Mouse (Mus musculus) embryonic facial prominence, embryonic 10.5 days (tissue): Measurements from ENCODE around the gene Cct8l1. TPM values are rescaled to one million over a fixed set of nuclear protein-coding genes. Genes with fewer than 3 reads are reported as not detected.

Experiments
- DNase-seq: peaks from one replicate; pipeline ENCODE4 v3.0.0-alpha.2; 2017; ENCODE audit warnings: low spot score
- H3K27ac ChIP-seq: fragments of 300-500 bp; sonication (generic); replicated peaks from 2 replicates; pipeline ENCODE4 v1.5.1; 2016; ENCODE audit warnings: mild to moderate bottlenecking
- H3K27me3 ChIP-seq: fragments of 300-500 bp; sonication (generic); replicated peaks from 2 replicates; pipeline ENCODE4 v1.6.1; 2016; ENCODE audit warnings: low read depth, mild to moderate bottlenecking; ENCODE audit not compliant: poor library complexity, severe bottlenecking
- H3K36me3 ChIP-seq: fragments of 300-500 bp; sonication (generic); replicated peaks from 2 replicates; pipeline ENCODE4 v1.6.1; 2016; ENCODE audit warnings: mild to moderate bottlenecking, moderate library complexity
- H3K4me1 ChIP-seq: fragments of 300-500 bp; sonication (generic); 2 replicates; pipeline ENCODE4 v1.6.1; 2016
- H3K4me3 ChIP-seq: fragments of 300-500 bp; sonication (generic); 2 replicates; pipeline ENCODE4 v1.5.1; 2016; ENCODE audit warnings: mild to moderate bottlenecking, moderate library complexity
- H3K9me3 ChIP-seq: fragments of 300-500 bp; sonication (generic); 2 replicates; pipeline ENCODE4 v1.6.1; 2016; ENCODE audit warnings: mild to moderate bottlenecking
- WGBS: fragments of 180-500 bp; shearing (Covaris S2); methylation state at CpG from one replicate; pipeline ENCODE4 v1.1.7; 2016; 5-methylcytosine and 5-hydroxymethylcytosine counted together
- polyA plus RNA-seq: library from polyadenylated mRNA; unstranded; fragments of >200 nt; fragmentation: Nextera tagmentation; extraction: Ambion mirVana; gene quantifications from 2 replicates; pipeline ENCODE4 v1.2.1, GENCODE M21; 2016

Cct8l1 gene
- polyA plus RNA-seq, 1 experiment from 2014 or later, result 0.07 TPM

DNA sequence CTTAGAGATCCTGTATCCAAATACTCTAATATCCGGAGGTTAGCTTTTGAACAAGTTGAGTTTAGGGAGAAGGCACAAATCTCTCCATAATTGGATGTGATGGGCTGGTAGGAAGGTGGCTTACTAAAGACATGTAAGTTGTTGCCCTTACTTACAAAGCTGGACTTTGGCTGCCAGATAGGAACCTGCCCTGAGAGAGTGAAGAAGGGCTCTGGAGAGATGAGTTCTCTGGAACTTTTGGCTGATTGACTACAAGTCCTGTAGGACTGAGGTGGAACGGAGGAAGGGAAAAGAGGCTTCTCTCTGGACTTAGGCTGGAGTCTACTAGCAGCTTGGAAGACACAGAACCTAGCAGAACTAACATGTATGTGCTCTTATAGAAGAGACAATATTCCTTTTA, 19.7 kb downstream of the Cct8l1 start:
- Histone ChIP-seq H3K27ac (no peak overlapping the region), H3K4me3 (no peak overlapping the region), H3K36me3 (no peaks in the 10 kb centered on the region), H3K9me3 (no peaks in the 10 kb centered on the region; the same call in 1 of the 2 replicates), H3K27me3 (peaks cover 8% of the 10 kb centered on the region), H3K4me1 (no peaks in the 10 kb centered on the region)
- WGBS, result 84% methylated on average over 2 of the region's 2 CpGs
- DNase-seq, result no peak

DNA sequence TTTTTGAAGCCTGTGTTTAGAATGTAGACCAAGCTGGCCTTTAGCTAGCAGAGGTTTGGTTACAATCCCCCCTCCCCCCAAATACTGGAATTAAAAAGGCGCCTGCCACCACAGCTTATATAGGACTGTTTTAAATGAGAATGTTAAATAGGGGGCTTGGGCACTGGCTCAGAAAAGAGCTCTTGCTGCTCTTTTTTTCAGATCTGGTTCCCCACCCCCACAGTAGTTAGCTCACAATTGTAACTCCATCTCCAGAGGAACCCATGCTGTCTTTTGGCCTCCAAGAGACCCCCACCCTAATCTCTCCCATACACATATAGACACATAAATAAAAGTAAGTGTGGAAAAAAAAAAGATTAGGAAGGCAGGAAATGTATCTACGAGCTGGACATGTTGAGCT, 20.6 kb downstream of the Cct8l1 start:
- Histone ChIP-seq H3K4me3 (no peak overlapping the region), H3K9me3 (no peaks in the 10 kb centered on the region; the same call in 1 of the 2 replicates), H3K27ac (no peak overlapping the region), H3K36me3 (no peaks in the 10 kb centered on the region), H3K4me1 (0 out of 2 replicates have a peak, but pooled peaks cover 4% of the 10 kb centered on the region), H3K27me3 (peaks cover 8% of the 10 kb centered on the region)
- DNase-seq, result no peak
- WGBS, result 58% methylated on average over 2 of the region's 2 CpGs

DNA sequence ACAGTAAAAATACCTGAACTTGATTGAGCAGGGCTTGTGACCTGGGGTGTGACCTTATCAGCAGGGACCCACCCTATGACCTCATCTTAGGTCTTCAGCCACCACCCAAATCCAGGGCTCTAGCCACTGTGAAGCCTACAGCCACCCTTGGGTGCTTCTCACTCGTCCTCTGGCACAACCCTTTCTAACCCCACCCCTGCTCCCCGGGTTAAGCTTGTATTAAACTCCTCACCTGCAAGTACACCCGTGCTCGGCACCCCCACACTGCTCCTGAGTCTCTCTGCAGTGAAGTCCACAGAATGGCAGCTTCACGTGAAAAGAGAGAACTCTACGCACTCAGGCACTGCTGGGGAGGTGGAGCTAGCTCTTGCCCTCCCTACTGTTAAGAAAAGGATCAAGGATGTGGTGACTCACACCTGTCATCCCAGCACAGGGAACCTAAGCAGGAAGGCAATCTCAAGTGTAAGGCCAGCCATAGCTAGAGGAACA, 21.1 kb downstream of the Cct8l1 start:
- Histone ChIP-seq H3K27ac (no peak overlapping the region), H3K4me1 (0 out of 2 replicates have a peak, but pooled peaks cover 5% of the 10 kb centered on the region), H3K36me3 (no peaks in the 10 kb centered on the region), H3K4me3 (no peak overlapping the region), H3K9me3 (no peaks in the 10 kb centered on the region; the same call in 1 of the 2 replicates), H3K27me3 (peaks cover 8% of the 10 kb centered on the region)
- DNase-seq, result no peak
- 48% methylated on average over 6 of the region's 6 CpGs for WGBS

DNA sequence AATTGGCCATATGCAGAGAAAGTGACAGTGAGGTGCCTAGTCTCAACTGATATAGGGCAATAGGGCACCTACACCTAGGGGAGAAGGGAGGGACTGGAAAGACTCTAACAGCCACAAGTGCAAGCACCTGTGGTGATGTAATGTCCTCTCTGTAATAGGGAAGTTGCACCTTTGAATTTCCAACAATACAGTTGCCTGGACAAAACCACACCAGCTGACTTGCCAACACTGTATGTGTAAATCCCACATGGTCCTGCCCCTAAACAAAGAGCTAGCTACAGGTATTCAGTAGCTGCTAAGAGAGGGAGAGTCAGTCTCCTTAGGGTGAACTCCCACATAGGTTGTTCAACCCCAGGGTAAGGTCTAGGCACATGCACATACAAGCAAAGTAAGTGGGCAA, 24.5 kb downstream of the Cct8l1 start:
- no peak overlapping the region for H3K4me3 ChIP-seq
- DNase-seq, result no peak
- no peaks in the 10 kb centered on the region for H3K27me3 ChIP-seq
- H3K36me3 ChIP-seq, result no peaks in the 10 kb centered on the region
- no peak overlapping the region for H3K27ac ChIP-seq
- H3K4me1 ChIP-seq, result 0 out of 2 replicates have a peak, but pooled peaks cover 5% of the 10 kb centered on the region
- H3K9me3 ChIP-seq, result no peaks in the 10 kb centered on the region; the same call in 1 of the 2 replicates

DNA sequence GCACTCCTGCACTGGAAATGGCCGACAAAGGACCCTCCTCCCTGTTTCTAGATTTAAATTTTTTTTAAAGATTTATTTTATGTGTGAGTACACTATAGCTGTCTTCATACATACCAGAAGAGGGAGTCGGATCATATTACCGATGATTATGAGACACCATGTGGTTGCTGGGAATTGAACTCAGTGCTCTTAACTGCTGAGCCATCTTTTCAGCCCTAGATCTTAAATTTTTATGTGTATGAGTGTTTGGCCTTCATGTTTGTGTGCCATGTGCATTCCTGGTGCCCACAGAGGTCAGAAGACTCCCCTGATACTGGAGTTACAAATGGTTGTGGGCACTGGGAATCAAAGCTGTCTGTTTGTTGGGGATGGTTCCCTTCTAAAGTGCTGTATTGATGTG, 25.1 kb downstream of the Cct8l1 start:
- Histone ChIP-seq H3K4me1 (0 out of 2 replicates have a peak, but pooled peaks cover 5% of the 10 kb centered on the region), H3K4me3 (no peak overlapping the region), H3K27ac (no peak overlapping the region), H3K9me3 (no peaks in the 10 kb centered on the region; the same call in 1 of the 2 replicates), H3K36me3 (no peaks in the 10 kb centered on the region), H3K27me3 (no peaks in the 10 kb centered on the region)
- WGBS, result 82% methylated on average over 3 of the region's 3 CpGs
- no peak for DNase-seq

DNA sequence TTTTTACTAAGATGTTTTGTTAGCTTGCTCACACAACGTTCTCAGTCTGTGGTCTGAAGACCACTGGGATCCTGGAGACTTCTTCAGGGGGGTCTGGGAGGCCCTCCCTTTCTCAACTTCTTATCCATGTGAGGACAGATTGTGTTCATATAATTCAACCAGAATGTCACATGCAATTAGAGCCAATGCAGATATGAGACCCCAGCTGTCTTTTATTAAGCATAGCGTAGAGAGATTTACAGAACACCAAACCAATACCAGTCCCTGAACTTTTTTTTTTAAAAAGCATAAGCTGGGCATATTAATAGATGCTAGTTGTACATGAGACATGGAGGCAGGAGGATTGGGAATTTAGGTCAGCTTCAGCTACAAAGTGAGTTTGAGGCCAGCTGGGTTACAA, 25.8 kb downstream of the Cct8l1 start:
- H3K27ac ChIP-seq, result no peak overlapping the region
- H3K4me1 ChIP-seq, result 0 out of 2 replicates have a peak, but pooled peaks cover 5% of the 10 kb centered on the region
- WGBS, result 51% methylated on average over 2 of the region's 2 CpGs
- DNase-seq, result no peak
- H3K4me3 ChIP-seq, result no peak overlapping the region
- no peaks in the 10 kb centered on the region for H3K27me3 ChIP-seq
- no peaks in the 10 kb centered on the region; the same call in 1 of the 2 replicates for H3K9me3 ChIP-seq
- no peaks in the 10 kb centered on the region for H3K36me3 ChIP-seq

DNA sequence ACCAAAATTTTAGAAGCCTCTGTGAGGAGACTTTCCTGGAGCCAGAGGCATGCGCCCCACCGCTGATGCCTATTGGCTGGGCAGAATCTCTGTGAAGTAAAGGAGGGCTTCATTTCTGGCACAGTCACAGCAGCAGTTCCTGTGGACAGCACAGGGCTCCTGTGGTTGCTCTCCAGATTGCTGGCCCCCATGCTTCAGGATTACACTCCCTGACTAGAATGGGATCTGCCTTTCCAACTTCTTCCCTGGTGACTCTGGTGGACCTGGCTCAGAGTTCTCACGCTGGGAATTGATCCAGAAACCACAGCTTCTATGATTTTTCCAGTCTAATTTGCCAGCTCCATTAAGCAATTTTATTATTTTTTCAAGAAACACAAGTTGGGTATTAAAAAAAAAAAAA, 28.2 kb downstream of the Cct8l1 start:
- 88% methylated on average over 3 of the region's 3 CpGs for WGBS
- Histone ChIP-seq H3K4me1 (0 out of 2 replicates have a peak, but pooled peaks cover 5% of the 10 kb centered on the region), H3K9me3 (no peaks in the 10 kb centered on the region), H3K4me3 (no peak overlapping the region), H3K36me3 (no peaks in the 10 kb centered on the region), H3K27me3 (no peaks in the 10 kb centered on the region), H3K27ac (no peak overlapping the region)
- DNase-seq, result no peak

DNA sequence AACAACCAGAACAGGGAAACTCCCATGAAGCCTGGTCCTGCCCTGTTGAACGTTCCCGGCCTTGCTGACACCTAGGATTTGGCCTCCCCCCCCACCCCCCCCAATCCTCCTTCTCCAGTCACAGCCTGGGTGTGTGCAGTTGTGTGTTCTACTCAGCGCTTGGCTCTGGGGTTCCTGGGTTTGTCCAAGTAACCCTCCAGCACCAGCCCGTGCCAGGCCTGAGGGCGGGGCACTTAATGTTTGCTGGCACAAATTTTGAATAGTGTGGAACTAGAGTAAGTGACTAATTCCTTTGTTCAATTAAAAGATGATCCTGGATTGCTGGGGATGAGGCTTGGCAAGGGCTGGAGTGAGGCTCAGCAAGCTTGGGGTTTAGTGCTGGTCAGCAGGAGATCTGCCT, 28.7 kb downstream of the Cct8l1 start:
- WGBS, result 88% methylated on average over 5 of the region's 5 CpGs
- H3K27me3 ChIP-seq, result no peaks in the 10 kb centered on the region
- no peaks in the 10 kb centered on the region for H3K36me3 ChIP-seq

DNA sequence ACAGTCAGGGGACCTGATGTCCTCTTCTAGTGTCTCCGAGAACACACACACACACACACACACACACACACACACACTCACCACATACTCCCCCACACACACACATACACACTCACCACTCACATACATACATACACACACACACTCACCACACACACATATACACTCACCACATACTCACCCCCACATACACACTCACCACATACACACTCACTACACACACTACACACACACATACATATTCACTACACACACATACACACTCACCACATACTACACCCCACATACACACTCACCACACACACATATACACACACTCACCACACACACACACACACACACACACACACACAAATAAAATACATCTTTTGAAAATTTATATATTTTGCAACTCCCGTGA, 31.0 kb downstream of the Cct8l1 start:
- Histone ChIP-seq H3K27me3 (no peaks in the 10 kb centered on the region), H3K4me1 (no peaks in the 10 kb centered on the region), H3K27ac (no peak overlapping the region), H3K4me3 (no peak overlapping the region), H3K9me3 (no peaks in the 10 kb centered on the region), H3K36me3 (no peaks in the 10 kb centered on the region)
- no peak for DNase-seq
- 90% methylated on average over 2 of the region's 2 CpGs for WGBS

More for the DNA sequence above, 28.7 kb downstream of the Cct8l1 start:
- Histone ChIP-seq H3K9me3 (no peaks in the 10 kb centered on the region), H3K4me3 (no peak overlapping the region), H3K4me1 (0 out of 2 replicates have a peak, but pooled peaks cover 5% of the 10 kb centered on the region), H3K27ac (no peak overlapping the region)
- no peak for DNase-seq

DNA sequence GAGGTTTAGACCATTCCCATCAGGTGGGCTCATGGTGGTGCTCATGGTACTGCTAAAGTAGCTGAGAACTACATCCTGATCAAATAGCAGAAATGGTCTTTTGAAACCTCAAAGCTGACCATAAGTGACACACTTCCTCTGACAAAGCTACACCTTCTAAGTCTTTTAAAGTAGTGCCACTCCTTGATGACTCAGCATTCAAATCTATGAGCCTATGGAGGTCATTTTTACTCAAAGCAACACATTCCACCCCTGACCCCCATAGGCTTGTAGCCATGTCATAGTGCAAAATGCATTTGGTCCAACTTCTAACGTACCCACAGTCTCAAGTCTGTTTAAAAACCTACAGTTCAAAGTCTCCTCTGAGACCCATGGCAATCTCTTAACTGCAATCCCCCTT, 35.0 kb downstream of the Cct8l1 start:
- Histone ChIP-seq H3K4me1 (no peaks in the 10 kb centered on the region), H3K9me3 (no peaks in the 10 kb centered on the region), H3K36me3 (no peaks in the 10 kb centered on the region), H3K27ac (no peak overlapping the region), H3K27me3 (no peaks in the 10 kb centered on the region), H3K4me3 (no peak overlapping the region)
- no peak for DNase-seq
- WGBS, result 81% methylated on average over 1 of the region's 1 CpGs

DNA sequence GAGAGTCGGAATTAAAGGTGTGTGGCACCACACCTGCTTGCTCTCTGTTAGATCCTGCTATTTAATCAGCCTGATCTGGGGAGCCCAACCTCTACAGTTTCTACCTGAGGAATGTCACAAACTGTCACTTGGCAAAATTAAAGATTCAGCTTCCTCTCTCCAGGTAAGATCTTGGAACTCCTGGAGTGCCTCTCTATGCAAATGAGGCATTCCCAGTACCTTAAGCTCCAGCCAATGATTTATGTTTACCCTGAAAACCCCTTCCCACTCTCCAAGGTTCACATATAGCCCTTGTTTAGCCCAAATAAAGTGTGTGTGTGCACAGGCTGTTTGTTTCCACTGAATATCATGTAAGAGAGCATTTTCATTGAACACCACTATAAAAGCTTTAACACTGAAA, 38.3 kb downstream of the Cct8l1 start:
- Histone ChIP-seq H3K27me3 (no peaks in the 10 kb centered on the region), H3K36me3 (no peaks in the 10 kb centered on the region), H3K27ac (no peak overlapping the region), H3K4me1 (no peaks in the 10 kb centered on the region), H3K9me3 (no peaks in the 10 kb centered on the region), H3K4me3 (no peak overlapping the region)
- no peak for DNase-seq
- WGBS, result 92% methylated on average over 1 of the region's 1 CpGs

DNA sequence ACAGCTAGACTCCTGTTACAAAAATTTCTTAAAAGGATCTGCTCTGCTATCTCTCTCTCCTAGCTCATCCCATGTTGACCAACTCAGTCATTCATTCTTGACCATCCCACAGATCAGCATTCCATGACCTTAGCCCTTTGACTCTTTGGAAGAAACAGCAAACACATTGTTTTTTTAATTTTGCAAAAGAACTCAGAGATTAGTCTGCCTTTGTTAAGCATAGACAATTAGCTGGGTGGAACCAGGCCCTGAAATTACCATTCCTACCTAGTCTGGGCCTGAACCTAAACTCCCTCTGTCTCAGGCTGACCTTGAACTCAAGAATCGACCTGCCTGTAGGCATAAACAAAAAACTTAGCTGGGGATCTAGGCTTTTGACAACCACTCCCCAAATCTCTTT, 38.8 kb downstream of the Cct8l1 start:
- 51% methylated on average over 1 of the region's 1 CpGs for WGBS
- H3K4me3 ChIP-seq, result no peak overlapping the region
- no peak overlapping the region for H3K27ac ChIP-seq

DNA sequence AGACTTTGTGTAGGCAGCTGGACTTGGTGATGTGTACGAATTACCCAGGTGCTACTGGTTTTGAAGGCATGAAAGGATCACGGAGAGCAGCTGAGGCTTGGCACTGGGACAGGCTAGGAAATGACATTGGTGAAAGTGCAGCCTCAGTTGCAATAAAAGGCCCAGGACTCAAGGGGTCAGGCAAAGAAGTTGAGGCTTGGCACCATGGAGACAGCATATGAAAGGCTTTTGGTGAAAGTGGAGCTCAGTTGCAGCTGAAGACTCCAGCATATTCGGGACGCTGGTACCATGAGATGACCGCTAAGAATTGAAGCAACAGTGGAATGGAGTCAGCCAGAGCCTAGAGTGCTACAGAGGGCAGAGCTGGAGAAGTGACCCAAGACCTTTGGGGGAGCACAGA, 39.8 kb downstream of the Cct8l1 start:
- Histone ChIP-seq H3K9me3 (no peaks in the 10 kb centered on the region), H3K27ac (no peak overlapping the region), H3K36me3 (no peaks in the 10 kb centered on the region), H3K4me1 (no peaks in the 10 kb centered on the region), H3K4me3 (no peak overlapping the region), H3K27me3 (no peaks in the 10 kb centered on the region)
- DNase-seq, result no peak
- 88% methylated on average over 5 of the region's 5 CpGs for WGBS

More for the DNA sequence above, 38.8 kb downstream of the Cct8l1 start:
- H3K36me3 ChIP-seq, result no peaks in the 10 kb centered on the region
- H3K27me3 ChIP-seq, result no peaks in the 10 kb centered on the region
- no peaks in the 10 kb centered on the region for H3K4me1 ChIP-seq
- DNase-seq, result no peak
- H3K9me3 ChIP-seq, result no peaks in the 10 kb centered on the region
